Mouse (Mus musculus): ENCODE results near the gene Clpp. TPM values are rescaled to one million over a fixed set of nuclear protein-coding genes. Genes with fewer than 3 reads are reported as not detected.

Gene Clpp
- polyA plus RNA-seq, 1 experiment from 2014 or later: 71.1 TPM

GRCm38 (mm10) chr17:56984886-56985285 lies 5.2 kb upstream of the Clpp start:
- Histone ChIP-seq H3K9ac (replicated peaks; ENCODE audit: low read depth) (no peak overlapping the region), H3K4me3 (ENCODE audit: low read depth, low read length) (no peak overlapping the region), H3K27me3 (replicated peaks; ENCODE audit: insufficient read depth, low read length) (no peaks in the 10 kb centered on the region), H3K9me3 (ENCODE audit: low read length) (no peaks in the 10 kb centered on the region), H3K36me3 (ENCODE audit: insufficient read depth, low read length) (no peaks in the 10 kb centered on the region), H3K4me2 (replicated peaks; ENCODE audit: low read depth, low read length) (no peak overlapping the region), H3K27ac (ENCODE audit: low read length) (no peak overlapping the region), H3K4me1 (ENCODE audit: insufficient read depth, low read depth, low read length) (no peaks in the 10 kb centered on the region)
- no peak for DNase-seq (ENCODE audit: low spot score)
- ATAC-seq: no peak
- 71% methylated on average over 9 of the region's 9 CpGs for WGBS
- TF ChIP-seq EP300 (IDR thresholded peaks at IDR 0.05) (no peak), CTCF (IDR thresholded peaks at IDR 0.05) (no peak)

GRCm38 (mm10) chr17:56985656-56986055 lies 4.4 kb upstream of the Clpp start:
- TF ChIP-seq EP300 (IDR thresholded peaks at IDR 0.05): no peak
- no peak for TF ChIP-seq CTCF (IDR thresholded peaks at IDR 0.05)
- Histone ChIP-seq H3K9me3 (ENCODE audit: low read length) (no peaks in the 10 kb centered on the region), H3K27ac (ENCODE audit: low read length) (no peak overlapping the region), H3K4me2 (replicated peaks; ENCODE audit: low read depth, low read length) (no peak overlapping the region), H3K4me3 (ENCODE audit: low read depth, low read length) (no peak overlapping the region), H3K4me1 (ENCODE audit: insufficient read depth, low read depth, low read length) (no peaks in the 10 kb centered on the region), H3K36me3 (ENCODE audit: insufficient read depth, low read length) (no peaks in the 10 kb centered on the region), H3K27me3 (replicated peaks; ENCODE audit: insufficient read depth, low read length) (no peaks in the 10 kb centered on the region), H3K9ac (replicated peaks; ENCODE audit: low read depth) (no peak overlapping the region)
- DNase-seq (ENCODE audit: low spot score) (no peak), ATAC-seq (no peak)
- 79% methylated on average over 3 of the region's 3 CpGs for WGBS

GRCm38 (mm10) chr17:56986105-56986805 lies 3.9 kb upstream of the Clpp start:
- Histone ChIP-seq H3K27me3 (replicated peaks; ENCODE audit: insufficient read depth, low read length) (no peaks in the 10 kb centered on the region), H3K9me3 (ENCODE audit: low read length) (no peaks in the 10 kb centered on the region), H3K36me3 (ENCODE audit: insufficient read depth, low read length) (no peaks in the 10 kb centered on the region), H3K4me1 (ENCODE audit: insufficient read depth, low read depth, low read length) (no peaks in the 10 kb centered on the region), H3K9ac (replicated peaks; ENCODE audit: low read depth) (no peak overlapping the region), H3K4me2 (replicated peaks; ENCODE audit: low read depth, low read length) (no peak overlapping the region), H3K27ac (ENCODE audit: low read length) (no peak overlapping the region), H3K4me3 (ENCODE audit: low read depth, low read length) (no peak overlapping the region)
- DNase-seq (ENCODE audit: low spot score) (no peak), ATAC-seq (no peak)
- 75% methylated on average over 3 of the region's 3 CpGs for WGBS
- no peak for TF ChIP-seq CTCF (IDR thresholded peaks at IDR 0.05)

- Histone ChIP-seq H3K9me3 (ENCODE audit: low read length) (no peaks in the 10 kb centered on the region), H3K4me3 (ENCODE audit: low read depth, low read length) (no peak overlapping the region), H3K9ac (replicated peaks; ENCODE audit: low read depth) (no peak overlapping the region), H3K27ac (ENCODE audit: low read length) (no peak overlapping the region), H3K4me2 (replicated peaks; ENCODE audit: low read depth, low read length) (no peak overlapping the region), H3K27me3 (replicated peaks; ENCODE audit: insufficient read depth, low read length) (no peaks in the 10 kb centered on the region), H3K36me3 (ENCODE audit: insufficient read depth, low read length) (no peaks in the 10 kb centered on the region), H3K4me1 (ENCODE audit: insufficient read depth, low read depth, low read length) (no peaks in the 10 kb centered on the region)
- DNase-seq (ENCODE audit: low spot score): no peak
- ATAC-seq: no peak
- no peak for TF ChIP-seq EP300 (IDR thresholded peaks at IDR 0.05)
- TF ChIP-seq CTCF (IDR thresholded peaks at IDR 0.05): peak; percentile 32
- 76% methylated on average over 7 of the region's 7 CpGs for WGBS
Observed at GRCm38 (mm10) chr17:56988441-56988840, 1.7 kb upstream of the Clpp start.

GRCm38 (mm10) chr17:56988921-56989430 lies 1.1 kb upstream of the Clpp start:
- DNase-seq (ENCODE audit: low spot score): no peak
- H3K36me3 ChIP-seq (ENCODE audit: insufficient read depth, low read length): peaks cover 5% of the 10 kb centered on the region; the same call in 1 of the 2 replicates
- no peaks in the 10 kb centered on the region for H3K27me3 ChIP-seq (replicated peaks; ENCODE audit: insufficient read depth, low read length)
- peak overlapping the region; percentile 83 for H3K4me2 ChIP-seq (replicated peaks; ENCODE audit: low read depth, low read length)
- H3K9ac ChIP-seq (replicated peaks; ENCODE audit: low read depth): no peak overlapping the region
- 65% methylated on average over 7 of the region's 7 CpGs for WGBS
- no peaks in the 10 kb centered on the region for H3K9me3 ChIP-seq (ENCODE audit: low read length)
- no peaks in the 10 kb centered on the region for H3K4me1 ChIP-seq (ENCODE audit: insufficient read depth, low read depth, low read length)
- ATAC-seq: no peak
- TF ChIP-seq CTCF (IDR thresholded peaks at IDR 0.05) (peak; percentile 21), EP300 (IDR thresholded peaks at IDR 0.05) (no peak)
- peak overlapping the region; percentile 59 for H3K4me3 ChIP-seq (ENCODE audit: low read depth, low read length)
- H3K27ac ChIP-seq (ENCODE audit: low read length): no peak overlapping the region

GRCm38 (mm10) chr17:56989467-56990114 lies 514 bp upstream of the Clpp start:
- H3K9ac ChIP-seq (replicated peaks; ENCODE audit: low read depth): peak overlapping the region; percentile 37
- H3K4me3 ChIP-seq (ENCODE audit: low read depth, low read length): peak overlapping the region; percentile 59
- no peaks in the 10 kb centered on the region for H3K9me3 ChIP-seq (ENCODE audit: low read length)
- no peaks in the 10 kb centered on the region for H3K4me1 ChIP-seq (ENCODE audit: insufficient read depth, low read depth, low read length)
- 1% methylated on average over 25 of the region's 25 CpGs for WGBS
- H3K27me3 ChIP-seq (replicated peaks; ENCODE audit: insufficient read depth, low read length): no peaks in the 10 kb centered on the region
- DNase-seq (ENCODE audit: low spot score) (peak; percentile 95), ATAC-seq (peak; percentile 92)
- TF ChIP-seq CTCF (IDR thresholded peaks at IDR 0.05) (no peak; the same call in 1 of the 2 replicates), EP300 (IDR thresholded peaks at IDR 0.05) (no peak)
- H3K4me2 ChIP-seq (replicated peaks; ENCODE audit: low read depth, low read length): peak overlapping the region; percentile 83
- no peak overlapping the region; the same call in 1 of the 2 replicates for H3K27ac ChIP-seq (ENCODE audit: low read length)
- H3K36me3 ChIP-seq (ENCODE audit: insufficient read depth, low read length): peaks cover 8% of the 10 kb centered on the region; the same call in 1 of the 2 replicates
